Mouse (Mus musculus) myocyte (in vitro differentiated cells): Measurements from ENCODE around the gene Zbtb11. TPM values are rescaled to one million over a fixed set of nuclear protein-coding genes. Genes with fewer than 3 reads are reported as not detected.

ENCODE experiments used
- H3K27me3 ChIP-seq: one replicate; pipeline ENCODE4 v1.6.1; 2011; ENCODE audit not compliant: control insufficient read depth, insufficient read depth, insufficient read length
- H3K36me3 ChIP-seq: one replicate; pipeline ENCODE4 v1.6.1; 2011; ENCODE audit not compliant: control insufficient read depth, insufficient read depth
- H3K4me2 ChIP-seq: one replicate; pipeline ENCODE4 v1.6.1; 2011; ENCODE audit warnings: low read depth, control low read depth
- H3K4me3 ChIP-seq: one replicate; pipeline ENCODE4 v1.5.1; 2011; ENCODE audit warnings: mild to moderate bottlenecking, control low read depth, moderate library complexity
- H3K79me2 ChIP-seq: one replicate; pipeline ENCODE4 v1.6.1; 2011; ENCODE audit not compliant: control insufficient read depth, insufficient read depth
- H3ac ChIP-seq: one replicate; pipeline ENCODE4 v1.6.1; 2011; ENCODE audit not compliant: control insufficient read depth, insufficient read length
- CEBPB ChIP-seq: IDR thresholded peaks from 2 replicates; pipeline ENCODE4 v1.6.1; 2011; ENCODE audit warnings: mild to moderate bottlenecking, moderate library complexity; ENCODE audit not compliant: poor library complexity, insufficient read depth, severe bottlenecking
- E2F4 ChIP-seq: IDR thresholded peaks from one replicate; pipeline ENCODE4 v1.6.1; 2011; ENCODE audit warnings: mild to moderate bottlenecking, control low read depth, moderate library complexity; ENCODE audit not compliant: insufficient read depth
- MAX ChIP-seq: IDR thresholded peaks from one replicate; pipeline ENCODE4 v1.6.1; 2011; ENCODE audit warnings: low read depth, mild to moderate bottlenecking, control low read depth
- MYOD1 ChIP-seq, 3 experiments: IDR thresholded peaks; one replicate each; pipeline ENCODE4 v1.6.1; 2011; ENCODE audit warnings: control low read depth in 2 of 3, low read depth in 2 of 3, mild to moderate bottlenecking in 2 of 3, moderate library complexity in 1 of 3; ENCODE audit not compliant: insufficient read length in 2 of 3, control insufficient read depth in 1 of 3
- MYOG ChIP-seq, 3 experiments: IDR thresholded peaks; one replicate each; pipeline ENCODE4 v1.6.1; 2011; ENCODE audit warnings: control low read depth in 2 of 3, low read depth in 2 of 3, mild to moderate bottlenecking in 2 of 3; ENCODE audit not compliant: insufficient read length in 2 of 3, control insufficient read depth in 1 of 3, insufficient read depth in 1 of 3
- POLR2A ChIP-seq: IDR thresholded peaks from one replicate; pipeline ENCODE4 v1.6.1; 2011; ENCODE audit warnings: low read depth, mild to moderate bottlenecking, control low read depth, moderate library complexity; ENCODE audit not compliant: insufficient read length
- POLR2AphosphoS2 ChIP-seq: IDR thresholded peaks from one replicate; pipeline ENCODE4 v1.6.1; 2011; ENCODE audit warnings: low read depth, control low read depth; ENCODE audit not compliant: insufficient read length
- REST ChIP-seq: IDR thresholded peaks from one replicate; pipeline ENCODE4 v1.6.1; 2011; ENCODE audit warnings: mild to moderate bottlenecking, control low read depth, moderate library complexity; ENCODE audit not compliant: insufficient read depth, insufficient read length
- SRF ChIP-seq: IDR thresholded peaks from one replicate; pipeline ENCODE4 v1.6.1; 2011; ENCODE audit warnings: low read depth; ENCODE audit not compliant: control insufficient read depth, insufficient read length
- TCF3 ChIP-seq: IDR thresholded peaks from one replicate; pipeline ENCODE4 v1.6.1; 2011; ENCODE audit warnings: low read depth, control low read depth; ENCODE audit not compliant: insufficient read length
- USF1 ChIP-seq: IDR thresholded peaks from one replicate; pipeline ENCODE4 v1.6.1; 2011; ENCODE audit warnings: low read depth, mild to moderate bottlenecking, control low read depth, moderate library complexity
- polyA plus RNA-seq: library from polyadenylated mRNA; unstranded; fragments of >200 nt; fragmentation: generic; extraction: Trizol; gene quantifications from one replicate; pipeline ENCODE4 v1.2.1, GENCODE M21; 2012; ENCODE audit warnings: missing spikeins

Zbtb11 gene
- polyA plus RNA-seq, 1 experiment: 5.1 TPM

GRCm38 (mm10) chr16:56055911-56056310, 82.2 kb downstream of the Zbtb11 start:
- Histone ChIP-seq H3K36me3 (no peaks in the 10 kb centered on the region), H3ac (no peak overlapping the region), H3K4me3 (no peak overlapping the region), H3K79me2 (no peaks in the 10 kb centered on the region), H3K4me2 (no peak overlapping the region), H3K27me3 (peaks cover 4% of the 10 kb centered on the region)
- TF ChIP-seq POLR2A: no peak
- TF ChIP-seq MYOG (IDR thresholded peaks at IDR 0.05; ENCODE audit: control insufficient read depth in 1 of 3, insufficient read depth in 1 of 3, insufficient read length in 2 of 3, low read depth in 2 of 3): no peak
- no peak for TF ChIP-seq TCF3
- no peak for TF ChIP-seq SRF
- no peak for TF ChIP-seq MAX
- no peak for TF ChIP-seq MYOD1 (IDR thresholded peaks at IDR 0.05; ENCODE audit: control insufficient read depth in 1 of 3, insufficient read length in 2 of 3, low read depth in 2 of 3)
- no peak for TF ChIP-seq POLR2AphosphoS2

- no peaks in the 10 kb centered on the region for H3K36me3 ChIP-seq
- H3K27me3 ChIP-seq: peaks cover 4% of the 10 kb centered on the region
- no peaks in the 10 kb centered on the region for H3K79me2 ChIP-seq
- H3K4me3 ChIP-seq: no peak overlapping the region
- no peak for TF ChIP-seq USF1
- no peak for TF ChIP-seq REST
- TF ChIP-seq SRF: no peak
- no peak for TF ChIP-seq CEBPB
- TF ChIP-seq MYOD1 (IDR thresholded peaks at IDR 0.05; ENCODE audit: control insufficient read depth in 1 of 3, insufficient read length in 2 of 3, low read depth in 2 of 3): no peak
- TF ChIP-seq MAX: no peak
- no peak for TF ChIP-seq TCF3
- no peak overlapping the region for H3K4me2 ChIP-seq
- no peak overlapping the region for H3ac ChIP-seq
Observed at GRCm38 (mm10) chr16:56056944-56057590, 83.4 kb downstream of the Zbtb11 start.

GRCm38 (mm10) chr16:56058151-56058550, 84.5 kb downstream of the Zbtb11 start:
- H3ac ChIP-seq: no peak overlapping the region
- no peak overlapping the region for H3K4me3 ChIP-seq
- peaks cover 4% of the 10 kb centered on the region for H3K27me3 ChIP-seq
- H3K36me3 ChIP-seq: no peaks in the 10 kb centered on the region
- H3K79me2 ChIP-seq: no peaks in the 10 kb centered on the region
- TF ChIP-seq MYOG (IDR thresholded peaks at IDR 0.05; ENCODE audit: control insufficient read depth in 1 of 3, insufficient read depth in 1 of 3, insufficient read length in 2 of 3, low read depth in 2 of 3): no peak
- no peak for TF ChIP-seq CEBPB
- no peak for TF ChIP-seq MYOD1 (IDR thresholded peaks at IDR 0.05; ENCODE audit: control insufficient read depth in 1 of 3, insufficient read length in 2 of 3, low read depth in 2 of 3)
- no peak for TF ChIP-seq E2F4
- H3K4me2 ChIP-seq: no peak overlapping the region

Other genes starting within 250 kb of the Zbtb11 start
- gene Nfkbiz, start 135.0 kb upstream of the Zbtb11 start, polyA plus RNA-seq: 2.6 TPM
- gene Nxpe3, start 78.6 kb upstream of the Zbtb11 start, polyA plus RNA-seq: 0.90 TPM
- 4.6 TPM for gene Cep97, start 39.0 kb upstream of the Zbtb11 start, polyA plus RNA-seq
- gene Rpl24, start 7.6 kb upstream of the Zbtb11 start, polyA plus RNA-seq: 1,858 TPM
- 39.1 TPM for gene Pcnp, start 55.9 kb downstream of the Zbtb11 start, polyA plus RNA-seq
- 6.0 TPM for gene Trmt10c, start 63.9 kb downstream of the Zbtb11 start, polyA plus RNA-seq
- gene Senp7, start 74.5 kb downstream of the Zbtb11 start, polyA plus RNA-seq: 4.0 TPM
- gene Impg2, start 230.4 kb downstream of the Zbtb11 start, polyA plus RNA-seq: 0.01 TPM